Mouse (Mus musculus) CH12.LX (cell line): Measurements from ENCODE around the gene Tle3. TPM values are rescaled to one million over a fixed set of nuclear protein-coding genes. Genes with fewer than 3 reads are reported as not detected.

Experiments used
- DNase-seq: peaks from one replicate; pipeline ENCODE4 v3.0.0-alpha.2; 2013; ENCODE audit errors: extremely low read depth
- H3K27ac ChIP-seq: 2 replicates; pipeline ENCODE4 v1.5.1; 2012; ENCODE audit warnings: low read depth, mild to moderate bottlenecking, control low read depth, moderate library complexity; ENCODE audit not compliant: insufficient read depth
- H3K27me3 ChIP-seq: replicated peaks from 2 replicates; pipeline ENCODE3; 2012; ENCODE audit warnings: inconsistent platforms
- H3K36me3 ChIP-seq, 2 experiments: replicated peaks in 1 of 2; 2 replicates each; pipeline versions ENCODE3 to v1.6.1; 2012; ENCODE audit warnings: inconsistent platforms in 1 of 2, low read length in 1 of 2, mild to moderate bottlenecking in 1 of 2, mixed read lengths in 1 of 2, moderate library complexity in 1 of 2; ENCODE audit not compliant: control insufficient read depth in 1 of 2, insufficient read depth in 1 of 2
- H3K4me1 ChIP-seq, 2 experiments: 2 replicates each; pipeline ENCODE4 v1.6.1; 2012; ENCODE audit warnings: inconsistent platforms in 1 of 2, moderate library complexity in 1 of 2; ENCODE audit not compliant: insufficient read depth in 2 of 2, control insufficient read depth in 1 of 2
- H3K4me2 ChIP-seq: 2 replicates; pipeline ENCODE4 v1.6.1; 2012; ENCODE audit warnings: low read depth, mild to moderate bottlenecking, control low read depth; ENCODE audit not compliant: poor library complexity, insufficient read depth, severe bottlenecking
- H3K4me3 ChIP-seq, 3 experiments: fragments of 150-350 bp in 1 of 3; sonication (generic) in 1 of 3; replicated peaks in 1 of 3; 2 replicates each; pipeline versions ENCODE3 to v1.5.1; 2011 to 2012; ENCODE audit warnings: low read depth in 2 of 3, low read length in 2 of 3, mild to moderate bottlenecking in 2 of 3, moderate library complexity in 2 of 3, control low read depth in 1 of 3, improper control_type of control experiment in 1 of 3, inconsistent platforms in 1 of 3, mixed read lengths in 1 of 3; ENCODE audit not compliant: poor library complexity in 1 of 3
- H3K79me2 ChIP-seq: replicated peaks from 2 replicates; pipeline ENCODE4 v1.6.1; 2012; ENCODE audit warnings: mild to moderate bottlenecking, moderate library complexity; ENCODE audit not compliant: control insufficient read depth, poor library complexity, insufficient read depth, severe bottlenecking; ENCODE audit errors: extremely low read depth
- H3K9ac ChIP-seq: 2 replicates; pipeline ENCODE4 v1.6.1; 2012; ENCODE audit warnings: low read depth, mild to moderate bottlenecking, control low read depth, moderate library complexity; ENCODE audit not compliant: insufficient read depth
- H3K9me3 ChIP-seq: replicated peaks from 2 replicates; pipeline ENCODE3; 2012; ENCODE audit warnings: low read length, inconsistent platforms, mixed read lengths
- CHD2 ChIP-seq: IDR thresholded peaks from 2 replicates; pipeline ENCODE4 v1.6.1; 2011; ENCODE audit warnings: low read length, improper control_type of control experiment
- CTCF ChIP-seq, 2 experiments: IDR thresholded peaks in 1 of 2; conservative IDR thresholded peaks in 1 of 2; 2 replicates each; pipeline ENCODE4 v1.5.1; 2011 to 2012; ENCODE audit warnings: low read depth in 2 of 2, low read length in 2 of 2, improper control_type of control experiment in 1 of 2, inconsistent platforms in 1 of 2, mild to moderate bottlenecking in 1 of 2, moderate library complexity in 1 of 2
- E2F4 ChIP-seq: IDR thresholded peaks from 2 replicates; pipeline ENCODE4 v1.6.1; 2011; ENCODE audit warnings: low read depth, low read length, improper control_type of control experiment; ENCODE audit not compliant: insufficient replicate concordance
- EP300 ChIP-seq: IDR thresholded peaks from 2 replicates; pipeline ENCODE4 v1.6.1; 2011; ENCODE audit warnings: low read length, improper control_type of control experiment
- ETS1 ChIP-seq: conservative IDR thresholded peaks from 2 replicates; pipeline ENCODE4 v1.6.1; 2012; ENCODE audit warnings: low read depth, mild to moderate bottlenecking, inconsistent platforms, low read length, improper control_type of control experiment, moderate library complexity
- GABPA ChIP-seq: IDR thresholded peaks from 2 replicates; pipeline ENCODE4 v1.6.1; 2012; ENCODE audit warnings: low read depth, low read length, improper control_type of control experiment, inconsistent platforms; ENCODE audit not compliant: insufficient replicate concordance
- HCFC1 ChIP-seq: IDR thresholded peaks from 2 replicates; pipeline ENCODE4 v1.6.1; 2012; ENCODE audit warnings: low read depth, mild to moderate bottlenecking, inconsistent platforms, low read length, improper control_type of control experiment
- IRF4 ChIP-seq: IDR thresholded peaks from 2 replicates; pipeline ENCODE4 v1.6.1; 2014; ENCODE audit warnings: low read depth, mild to moderate bottlenecking, inconsistent platforms, low read length, improper control_type of control experiment
- KAT2A ChIP-seq: IDR thresholded peaks from 2 replicates; pipeline ENCODE4 v1.6.1; 2012; ENCODE audit warnings: low read length, improper control_type of control experiment, inconsistent platforms; ENCODE audit not compliant: insufficient replicate concordance
- MYC ChIP-seq: IDR thresholded peaks from 2 replicates; pipeline ENCODE4 v1.6.1; 2011; ENCODE audit warnings: low read depth, mild to moderate bottlenecking, improper control_type of control experiment, low read length
- NELFE ChIP-seq: IDR thresholded peaks from 2 replicates; pipeline ENCODE4 v1.6.1; 2011; ENCODE audit warnings: low read depth, low read length, improper control_type of control experiment
- POLR2AphosphoS2 ChIP-seq: IDR thresholded peaks from 2 replicates; pipeline ENCODE4 v1.6.1; 2011; ENCODE audit warnings: low read depth, low read length, improper control_type of control experiment
- RAD21 ChIP-seq: IDR thresholded peaks from 2 replicates; pipeline ENCODE4 v1.6.1; 2011; ENCODE audit warnings: low read depth, mild to moderate bottlenecking, low read length, improper control_type of control experiment, moderate library complexity
- SIN3A ChIP-seq: IDR thresholded peaks from 2 replicates; pipeline ENCODE4 v1.6.1; 2012; ENCODE audit warnings: low read length, improper control_type of control experiment, inconsistent platforms
- SMC3 ChIP-seq: IDR thresholded peaks from 2 replicates; pipeline ENCODE4 v1.6.1; 2011; ENCODE audit warnings: low read depth, low read length, improper control_type of control experiment
- TCF12 ChIP-seq: IDR thresholded peaks from 2 replicates; pipeline ENCODE4 v1.6.1; 2014; ENCODE audit warnings: low read depth, mild to moderate bottlenecking, inconsistent platforms, low read length, improper control_type of control experiment
- ZKSCAN1 ChIP-seq: IDR thresholded peaks from 2 replicates; pipeline ENCODE4 v1.6.1; 2012; ENCODE audit warnings: low read depth, inconsistent platforms, low read length, improper control_type of control experiment, borderline replicate concordance
- dilution Hi-C: fragments of 300-500 bp; cut with MboI; formaldehyde crosslinking; loops from 2 replicates; pipeline ENCODE4 v1.14.3; 2020; ENCODE audit warnings: low sequenced_read_pairs; ENCODE audit not compliant: extremely low pct_unique_long_range_greater_than_20kb, extremely low pct_ligation_motif_present
- in situ Hi-C: fragments of 300-500 bp; cut with MboI; formaldehyde crosslinking; loops from 3 replicates; pipeline ENCODE4 v1.14.3; 2019; ENCODE audit warnings: low sequenced_read_pairs, low pct_ligation_motif_present, low pct_unique_long_range_greater_than_20kb, mixed read lengths
- polyA plus RNA-seq: library from polyadenylated mRNA; unstranded; fragments of >175 nt; gene quantifications from 2 replicates; pipeline ENCODE4 v1.2.1, GENCODE M21; 2012; ENCODE audit warnings: low read depth; ENCODE audit not compliant: insufficient read length
- total RNA-seq, 2 experiments: library from RNA; depleted of rRNA; stranded (reverse); fragments of 300-350 nt in 1 of 2; fragments of >200 nt in 1 of 2; gene quantifications; 2 replicates each; pipeline ENCODE4 v1.2.3; 2012 to 2014

Tle3 gene
- total and polyA plus RNA-seq, 3 experiments: 8.1 to 29.1 (median 22.8) TPM

DNA sequence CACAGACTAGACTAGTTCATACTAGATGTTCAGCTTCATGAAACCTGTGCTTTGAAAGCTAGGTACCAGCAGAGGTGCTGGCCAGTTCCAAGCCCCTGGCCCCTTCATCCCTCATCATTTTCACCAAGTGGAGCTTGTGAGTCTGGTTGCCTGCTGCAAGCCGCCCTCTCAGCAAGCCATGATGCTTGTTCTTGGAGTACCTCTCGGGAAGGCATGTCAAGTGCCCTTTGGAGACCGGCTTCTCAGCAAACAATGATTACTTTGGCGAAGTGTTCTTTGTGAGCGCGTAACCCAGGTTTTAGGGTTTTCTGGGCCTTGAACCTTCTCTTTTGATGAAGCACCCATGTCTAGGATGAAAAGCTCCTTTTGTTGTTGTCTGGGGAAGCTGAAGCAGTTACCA is 64.6 kb downstream of the Tle3 start:
- in situ Hi-C loops: no loop called here

GRCm38 (mm10) chr9:61439092-61439491 is 66.9 kb downstream of the Tle3 start:
- in situ Hi-C loops: no loop called here
- TF ChIP-seq CHD2 (no peak), NELFE (no peak), POLR2AphosphoS2 (no peak), RAD21 (no peak), E2F4 (no peak), CTCF (conservative IDR thresholded peaks at IDR 0.05 in 1 of 2, IDR thresholded peaks at IDR 0.05 in 1 of 2; ENCODE audit: low read depth in 2 of 2, low read length in 2 of 2) (no peak), IRF4 (no peak), EP300 (no peak), HCFC1 (no peak)
- TF ChIP-seq, all 38 proteins: peak for 0
- Histone ChIP-seq H3K4me1 (peaks cover 14 to 81% of the 10 kb centered on the region in 2 experiments), H3K9me3 (no peaks in the 10 kb centered on the region), H3K9ac (no peak overlapping the region), H3K4me2 (no peak overlapping the region), H3K79me2 (no peaks in the 10 kb centered on the region), H3K4me3 (no peak overlapping the region), H3K27me3 (peaks cover 1% of the 10 kb centered on the region), H3K27ac (no peak overlapping the region), H3K36me3 (no peaks in the 10 kb centered on the region)
- no peak for DNase-seq
- dilution Hi-C loops: no loop called here

More for the DNA sequence above, 64.6 kb downstream of the Tle3 start:
- H3K9ac ChIP-seq: no peak overlapping the region
- H3K9me3 ChIP-seq: no peaks in the 10 kb centered on the region
- peaks cover 35 to 80% of the 10 kb centered on the region in 2 experiments for H3K4me1 ChIP-seq
- DNase-seq: no peak
- peaks cover 1% of the 10 kb centered on the region for H3K27me3 ChIP-seq
- no peak overlapping the region for H3K4me3 ChIP-seq
- H3K36me3 ChIP-seq: no peaks in the 10 kb centered on the region
- no peaks in the 10 kb centered on the region for H3K79me2 ChIP-seq
- TF ChIP-seq KAT2A (no peak), MYC (no peak), SIN3A (no peak), SMC3 (no peak), HCFC1 (no peak), TCF12 (no peak)
- no peak overlapping the region for H3K27ac ChIP-seq
- no peak overlapping the region for H3K4me2 ChIP-seq
- dilution Hi-C loops: no loop called here

- dilution Hi-C loops: no loop called here
- Histone ChIP-seq H3K4me2 (no peak overlapping the region), H3K9me3 (no peaks in the 10 kb centered on the region)
- no peak for TF ChIP-seq ETS1
- no peak for TF ChIP-seq GABPA
- 0 out of 2 replicates have a peak, but pooled peaks have one; percentile 9 for TF ChIP-seq ZKSCAN1
- TF ChIP-seq, all 38 proteins: peak for 1
- H3K36me3 ChIP-seq: no peaks in the 10 kb centered on the region
- H3K79me2 ChIP-seq: no peaks in the 10 kb centered on the region
- no peak overlapping the region for H3K27ac ChIP-seq
- H3K9ac ChIP-seq: no peak overlapping the region
- peaks cover 1% of the 10 kb centered on the region for H3K27me3 ChIP-seq
- peaks cover 9 to 81% of the 10 kb centered on the region in 2 experiments; a peak in 3 of 4 replicates for H3K4me1 ChIP-seq
- H3K4me3 ChIP-seq: no peak overlapping the region
- peak; percentile 41 for DNase-seq
- in situ Hi-C loops: no loop called here
Measured at GRCm38 (mm10) chr9:61439979-61440378, 67.8 kb downstream of the Tle3 start.
